Mouse (Mus musculus): ENCODE measurements around the gene Gm10192.
"Not testable (repeated sequence)": the region's sequence is repeated elsewhere in the genome, so short reads cannot be mapped to it uniquely, and the experiment has no call there.

Gene Gm10192

GRCm38 (mm10) chr4:97183066-97183465, at the start of gene Gm10192:
Gm10192 (minus strand) TSS chr4:97183166.
- not testable (repeated sequence) for DNase-seq

DNA sequence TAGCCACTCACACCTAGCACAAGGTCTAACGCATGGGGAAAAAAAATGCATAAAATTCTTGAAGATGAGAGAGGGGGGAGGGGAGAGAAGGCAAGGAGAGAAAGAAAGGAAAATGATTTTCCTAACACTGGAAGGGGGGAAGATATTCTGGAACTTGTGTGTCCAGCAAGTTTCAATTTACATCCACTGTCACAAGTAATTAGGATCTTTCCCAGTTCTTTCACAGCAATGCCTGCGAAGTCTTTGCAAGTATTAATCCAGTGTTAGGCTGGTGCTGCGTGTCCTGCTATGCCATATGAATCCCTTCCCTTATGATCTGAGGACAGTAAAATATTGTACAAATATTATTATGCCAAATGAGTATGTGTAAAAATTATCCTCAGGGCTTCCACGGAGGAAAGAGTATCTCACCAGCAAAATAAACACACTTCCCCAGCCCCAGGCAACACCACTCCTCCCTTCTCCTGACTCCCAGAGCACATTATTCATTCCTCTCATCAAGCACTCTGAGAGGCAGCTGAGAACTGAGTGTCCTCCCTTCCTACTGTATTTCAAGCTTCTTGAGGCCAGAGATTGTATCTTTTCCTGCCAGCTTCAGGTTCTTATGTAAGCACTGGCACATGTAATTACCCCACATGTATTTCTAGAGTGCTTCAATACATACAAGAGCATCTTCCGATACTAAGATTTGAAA, 47.6 kb upstream of the Gm10192 start:
- DNase-seq, result no peak

DNA sequence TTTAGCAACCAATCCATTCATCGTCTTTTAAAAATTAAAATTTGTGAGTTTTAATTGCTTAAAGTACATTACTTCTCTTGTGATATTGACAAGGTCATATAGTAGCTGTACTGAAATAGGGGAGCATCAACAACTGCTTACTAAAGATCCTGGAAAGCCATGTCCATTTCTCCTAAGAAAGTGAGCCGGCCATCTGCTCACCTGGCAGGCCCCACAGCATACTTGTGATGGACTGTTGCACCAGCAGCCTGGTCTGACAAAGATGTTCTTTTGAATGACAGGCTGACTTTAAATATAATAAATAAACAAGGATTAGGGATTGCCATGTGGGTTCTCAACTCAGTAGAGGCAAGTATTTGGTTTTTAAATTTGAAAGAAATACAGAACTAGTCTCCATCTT, 36.7 kb upstream of the Gm10192 start:
- DNase-seq, result no peak

DNA sequence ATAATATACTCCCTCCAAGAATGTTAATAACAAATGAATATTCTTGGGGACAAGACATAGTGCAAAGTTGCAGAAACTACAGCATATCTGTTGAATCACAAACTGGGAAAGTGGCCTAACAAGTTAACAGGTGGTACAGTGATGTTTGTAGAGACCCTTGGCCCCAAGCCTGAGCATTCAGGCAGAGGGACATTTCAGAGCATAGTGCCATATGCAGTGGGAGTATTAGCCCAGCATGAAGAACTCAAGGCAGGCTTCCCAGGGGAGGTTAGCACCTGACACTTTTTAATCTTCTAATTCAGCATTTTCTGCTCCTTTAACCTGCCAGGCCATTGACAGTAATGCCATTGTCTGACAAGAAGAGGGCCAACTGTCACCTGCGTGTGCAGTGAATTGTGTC, 34.9 kb upstream of the Gm10192 start:
- no peak for DNase-seq

DNA sequence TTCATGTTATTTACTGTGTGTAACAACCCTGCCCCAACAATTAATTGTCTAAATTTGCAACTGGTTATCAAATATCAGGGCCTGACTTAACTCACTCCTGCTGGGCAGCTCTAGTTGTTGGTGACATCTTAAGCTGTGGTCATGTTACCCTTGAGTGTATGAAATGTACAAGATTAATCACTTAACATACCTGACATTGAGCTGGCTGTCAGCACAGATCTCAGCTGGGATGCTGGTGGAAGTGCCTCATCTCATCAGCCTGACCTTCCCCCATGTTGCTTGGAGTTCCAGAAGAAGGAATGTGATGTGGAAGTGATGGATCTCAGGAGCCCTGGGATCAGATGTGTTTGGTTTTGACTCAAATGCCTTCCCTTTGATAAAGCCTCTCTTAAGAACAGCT, 29.5 kb upstream of the Gm10192 start:
- DNase-seq, result no peak

DNA sequence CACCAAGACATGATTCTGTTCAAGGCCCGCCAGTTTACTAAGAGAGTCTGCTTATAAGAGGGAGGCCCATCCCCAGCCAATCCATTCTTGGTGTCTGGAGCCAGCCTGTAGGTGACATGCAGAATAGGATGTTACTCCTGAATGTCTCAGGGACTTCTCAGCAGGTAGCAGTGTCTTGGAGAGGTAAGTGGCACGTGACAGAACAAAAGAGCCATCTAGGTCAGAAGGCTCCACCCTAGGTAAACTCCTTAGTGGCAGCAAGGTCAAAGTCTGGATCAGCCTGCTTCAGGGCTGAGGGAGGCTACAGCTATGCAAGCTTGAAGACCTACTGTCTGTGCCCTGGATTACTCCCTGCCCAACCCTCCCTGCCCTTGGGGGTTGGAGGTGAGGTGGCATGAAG, 20.0 kb upstream of the Gm10192 start:
- DNase-seq, result not testable (repeated sequence)

- no peak for DNase-seq
These were observed 10.2 kb upstream of the Gm10192 start for GRCm38 (mm10) chr4:97193176-97193575.

GRCm38 (mm10) chr4:97192601-97193000, 9.6 kb upstream of the Gm10192 start:
- no peak for DNase-seq

- DNase-seq, result no peak
These were observed 2.6 kb downstream of the Gm10192 start for GRCm38 (mm10) chr4:97180396-97180795.

- DNase-seq, result no peak
These were observed 26.1 kb downstream of the Gm10192 start for GRCm38 (mm10) chr4:97156841-97157345.

- DNase-seq, result no peak
These were observed 26.9 kb downstream of the Gm10192 start for GRCm38 (mm10) chr4:97156084-97156483.

DNA sequence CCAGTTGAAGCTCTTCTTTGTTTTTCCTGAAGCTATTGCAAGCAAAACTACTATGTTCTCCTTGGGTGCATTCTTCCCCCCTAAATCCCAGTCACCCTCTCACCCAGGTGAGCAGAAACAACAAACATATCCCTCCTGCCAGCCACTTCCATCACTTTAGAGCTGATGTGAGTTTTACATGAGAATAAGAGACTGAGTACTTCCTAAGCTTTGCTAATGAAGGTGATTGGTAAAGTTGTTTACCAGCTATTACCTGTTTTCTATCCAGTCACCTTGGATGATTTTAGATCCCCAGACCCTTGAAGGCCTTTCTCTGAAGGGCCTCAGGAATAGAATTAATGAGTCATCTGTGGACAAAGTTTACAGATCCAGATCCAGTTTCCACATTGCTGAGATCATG, 29.4 kb downstream of the Gm10192 start:
- no peak for DNase-seq

DNA sequence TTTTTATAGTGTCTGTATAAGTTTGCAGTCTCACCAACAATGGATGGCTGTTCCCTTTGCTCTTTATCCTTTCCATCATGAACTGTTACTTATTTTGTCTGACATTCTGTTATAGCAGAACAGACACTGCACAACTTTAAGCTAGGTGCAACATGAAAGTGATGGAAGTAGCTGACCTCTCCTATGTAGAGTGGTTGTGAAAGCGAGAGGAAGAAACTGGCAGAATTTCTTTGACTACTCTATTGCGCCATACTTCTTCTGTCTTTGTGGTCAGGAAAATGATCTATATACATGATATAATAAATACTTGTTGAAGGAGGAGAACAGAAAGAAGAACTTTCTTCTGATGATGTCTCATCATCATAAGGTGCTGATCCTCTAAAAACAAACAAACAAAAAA, 40.5 kb downstream of the Gm10192 start:
- no peak for DNase-seq
